Mouse (Mus musculus): ENCODE data around the gene Tecpr2. TPM values are rescaled to one million over a fixed set of nuclear protein-coding genes. Genes with fewer than 3 reads are reported as not detected.
A peak's percentile ranks its signal among the peaks of the same experiment; 100 is the strongest.
"Not testable (repeated sequence)": the region's sequence is repeated elsewhere in the genome, so short reads cannot be mapped to it uniquely, and the experiment has no call there.

Tecpr2 gene
- polyA plus RNA-seq, 1 experiment from 2014 or later: 1.2 TPM

DNA sequence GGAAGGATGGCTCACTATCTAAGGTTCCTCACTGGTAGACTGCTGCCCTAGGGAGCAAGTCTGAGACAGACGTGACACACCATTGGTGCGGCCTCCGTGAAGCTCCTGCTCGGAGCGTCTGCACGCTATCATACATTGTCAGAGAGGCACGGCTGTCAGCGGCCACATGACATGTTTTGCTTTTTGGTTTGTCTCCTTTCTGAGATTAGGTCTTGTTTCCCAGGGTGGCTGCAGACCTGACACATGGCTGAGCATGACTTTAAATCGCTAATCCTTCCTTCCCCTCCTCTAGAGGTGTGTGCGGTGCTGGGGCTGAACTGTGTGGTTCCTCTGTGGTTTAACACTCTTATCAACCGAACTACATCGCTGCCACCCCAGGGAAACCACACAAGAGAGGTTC is 37.6 kb upstream of the Tecpr2 start:
- Histone ChIP-seq H3K4me3 (ENCODE audit: low read depth, low read length) (peak overlapping the region; percentile 83), H3K27ac (replicated peaks) (0 out of 2 replicates have a peak overlapping the region, but pooled peaks have one; percentile 92), H3K9me3 (ENCODE audit: control insufficient read depth, low read length) (no peaks in the 10 kb centered on the region), H3K4me2 (replicated peaks; ENCODE audit: low read depth) (peak overlapping the region; percentile 75), H3K9ac (ENCODE audit: low read length) (no peak overlapping the region; the same call in 1 of the 2 replicates), H3K27me3 (ENCODE audit: control insufficient read depth, insufficient read depth, low read length) (no peaks in the 10 kb centered on the region), H3K36me3 (ENCODE audit: control insufficient read depth, insufficient read depth, low read length) (no peaks in the 10 kb centered on the region; the same call in 1 of the 2 replicates), H3K4me1 (replicated peaks; ENCODE audit: control insufficient read depth, insufficient read depth) (peaks cover 2% of the 10 kb centered on the region; the same call in 1 of the 2 replicates)
- DNase-seq (ENCODE audit: low spot score) (no peak), ATAC-seq (ENCODE audit: low FRiP score, low TSS enrichment) (no peak)
- TF ChIP-seq CTCF (IDR thresholded peaks at IDR 0.05; ENCODE audit: low read depth) (no peak), EP300 (optimal IDR thresholded peaks at IDR 0.05) (no peak)
- whole genome bisulfite sequencing: 76% methylated on average over 12 of the region's 12 CpGs

DNA sequence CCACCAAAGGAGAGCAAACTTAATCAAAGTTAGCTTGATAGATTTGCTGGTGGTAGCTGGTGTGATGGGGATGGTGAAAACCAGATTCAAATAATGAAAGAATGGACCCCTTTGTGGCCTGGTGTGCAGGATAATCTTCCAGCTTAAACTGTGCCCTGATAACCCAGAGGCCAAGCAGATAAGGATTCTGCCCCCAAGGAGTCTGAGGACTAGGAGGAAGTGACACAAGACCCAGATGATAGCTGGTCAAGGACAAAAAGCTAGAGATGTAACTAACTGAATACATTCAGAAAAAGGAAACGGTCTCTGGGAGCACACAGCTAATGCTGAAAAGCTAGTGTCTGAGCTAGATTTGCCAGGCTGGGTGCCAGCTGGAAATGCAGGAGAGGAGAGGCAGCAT is 37.1 kb upstream of the Tecpr2 start:
- ATAC-seq (ENCODE audit: low FRiP score, low TSS enrichment): no peak

DNA sequence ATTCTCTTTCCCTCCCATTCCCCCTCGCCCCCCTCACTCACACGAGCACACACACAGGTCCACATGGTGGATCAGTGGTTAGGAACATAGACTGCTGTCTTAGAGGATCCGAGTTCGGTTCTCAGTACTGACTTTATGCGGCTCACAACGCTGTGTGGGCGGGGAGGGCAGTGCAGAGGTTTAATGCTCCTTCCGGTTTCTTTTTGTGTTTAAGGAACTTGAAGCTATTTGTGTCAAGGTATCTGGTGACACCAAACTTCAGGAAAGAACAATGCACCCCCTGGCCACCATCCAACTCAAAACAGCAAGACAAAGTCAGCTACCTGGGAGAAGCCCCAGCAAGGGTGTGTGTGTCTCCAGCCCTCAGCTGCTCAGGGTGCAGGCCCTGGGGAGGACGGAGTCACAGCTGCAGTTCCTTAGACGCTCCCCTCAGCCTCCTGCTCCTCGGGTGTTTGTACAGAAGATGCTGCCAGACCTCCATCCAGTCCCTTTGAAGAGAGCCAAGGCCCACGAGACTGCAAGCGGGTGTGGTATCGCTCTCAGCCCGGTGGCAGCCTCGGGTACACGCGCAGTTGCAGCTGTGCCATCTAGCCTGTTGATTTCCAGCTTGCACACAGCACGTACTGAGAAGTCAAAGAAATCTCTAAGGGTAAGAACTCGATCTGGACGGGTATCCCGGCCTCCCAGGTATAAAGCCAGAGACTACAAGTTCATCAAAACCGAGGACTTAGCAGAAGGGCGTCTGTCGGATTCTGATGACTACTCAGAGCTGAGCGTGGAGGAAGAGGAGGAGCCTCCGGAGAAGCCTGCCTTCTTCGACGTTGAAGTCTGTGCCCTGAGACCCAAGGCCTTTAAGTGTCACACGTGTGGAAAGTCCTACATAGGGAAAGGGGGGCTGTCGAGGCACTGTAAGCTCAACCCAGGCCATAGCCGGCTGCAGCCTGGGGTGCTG is 34.0 kb upstream of the Tecpr2 start:
- Histone ChIP-seq H3K4me2 (replicated peaks; ENCODE audit: low read depth) (no peak overlapping the region), H3K4me3 (ENCODE audit: low read depth, low read length) (no peak overlapping the region), H3K9ac (ENCODE audit: low read length) (no peak overlapping the region), H3K9me3 (ENCODE audit: control insufficient read depth, low read length) (no peaks in the 10 kb centered on the region), H3K27ac (replicated peaks) (no peak overlapping the region), H3K36me3 (ENCODE audit: control insufficient read depth, insufficient read depth, low read length) (peaks cover 4% of the 10 kb centered on the region; the same call in 1 of the 2 replicates), H3K27me3 (ENCODE audit: control insufficient read depth, insufficient read depth, low read length) (no peaks in the 10 kb centered on the region), H3K4me1 (replicated peaks; ENCODE audit: control insufficient read depth, insufficient read depth) (no peaks in the 10 kb centered on the region; the same call in 1 of the 2 replicates)
- 80% methylated on average over 32 of the region's 32 CpGs for WGBS
- no peak for ATAC-seq (ENCODE audit: low FRiP score, low TSS enrichment)
- TF ChIP-seq EP300 (optimal IDR thresholded peaks at IDR 0.05) (no peak), CTCF (IDR thresholded peaks at IDR 0.05; ENCODE audit: low read depth) (no peak)
- no peak for DNase-seq (ENCODE audit: low spot score)

More for the DNA sequence above, 37.1 kb upstream of the Tecpr2 start:
- no peak for DNase-seq (ENCODE audit: low spot score)
- WGBS: 68% methylated on average over 1 of the region's 1 CpGs
- no peak overlapping the region for H3K4me2 ChIP-seq (replicated peaks; ENCODE audit: low read depth)
- no peak overlapping the region for H3K4me3 ChIP-seq (ENCODE audit: low read depth, low read length)
- no peaks in the 10 kb centered on the region for H3K27me3 ChIP-seq (ENCODE audit: control insufficient read depth, insufficient read depth, low read length)
- H3K9me3 ChIP-seq (ENCODE audit: control insufficient read depth, low read length): no peaks in the 10 kb centered on the region
- no peaks in the 10 kb centered on the region; the same call in 1 of the 2 replicates for H3K36me3 ChIP-seq (ENCODE audit: control insufficient read depth, insufficient read depth, low read length)
- TF ChIP-seq CTCF (IDR thresholded peaks at IDR 0.05; ENCODE audit: low read depth) (no peak), EP300 (optimal IDR thresholded peaks at IDR 0.05) (no peak)
- H3K4me1 ChIP-seq (replicated peaks; ENCODE audit: control insufficient read depth, insufficient read depth): peaks cover 2% of the 10 kb centered on the region; the same call in 1 of the 2 replicates
- H3K27ac ChIP-seq (replicated peaks): no peak overlapping the region
- H3K9ac ChIP-seq (ENCODE audit: low read length): no peak overlapping the region

- H3K4me2 ChIP-seq (replicated peaks; ENCODE audit: low read depth): no peak overlapping the region
- no peak overlapping the region for H3K27ac ChIP-seq (replicated peaks)
- peaks cover 4% of the 10 kb centered on the region; the same call in 1 of the 2 replicates for H3K36me3 ChIP-seq (ENCODE audit: control insufficient read depth, insufficient read depth, low read length)
- no peak for DNase-seq (ENCODE audit: low spot score)
- ATAC-seq (ENCODE audit: low FRiP score, low TSS enrichment): no peak
- 89% methylated on average over 7 of the region's 7 CpGs for WGBS
- H3K4me1 ChIP-seq (replicated peaks; ENCODE audit: control insufficient read depth, insufficient read depth): no peaks in the 10 kb centered on the region
- H3K9me3 ChIP-seq (ENCODE audit: control insufficient read depth, low read length): no peaks in the 10 kb centered on the region
- H3K4me3 ChIP-seq (ENCODE audit: low read depth, low read length): no peak overlapping the region
- no peaks in the 10 kb centered on the region for H3K27me3 ChIP-seq (ENCODE audit: control insufficient read depth, insufficient read depth, low read length)
- H3K9ac ChIP-seq (ENCODE audit: low read length): no peak overlapping the region
- TF ChIP-seq CTCF (IDR thresholded peaks at IDR 0.05; ENCODE audit: low read depth): no peak
- TF ChIP-seq EP300 (optimal IDR thresholded peaks at IDR 0.05): no peak
Measured at GRCm38 (mm10) chr12:110857196-110857595, 31.9 kb upstream of the Tecpr2 start.

GRCm38 (mm10) chr12:110858681-110859080 is 30.4 kb upstream of the Tecpr2 start:
- not testable (repeated sequence) for H3K36me3 ChIP-seq (ENCODE audit: control insufficient read depth, insufficient read depth, low read length); H3K27me3 ChIP-seq (ENCODE audit: control insufficient read depth, insufficient read depth, low read length); H3K4me2 ChIP-seq (replicated peaks; ENCODE audit: low read depth); ATAC-seq (ENCODE audit: low FRiP score, low TSS enrichment); H3K4me3 ChIP-seq (ENCODE audit: low read depth, low read length); DNase-seq (ENCODE audit: low spot score); H3K27ac ChIP-seq (replicated peaks); H3K4me1 ChIP-seq (replicated peaks; ENCODE audit: control insufficient read depth, insufficient read depth); H3K9me3 ChIP-seq (ENCODE audit: control insufficient read depth, low read length); H3K9ac ChIP-seq (ENCODE audit: low read length)
- WGBS: 93% methylated on average over 15 of the region's 15 CpGs

DNA sequence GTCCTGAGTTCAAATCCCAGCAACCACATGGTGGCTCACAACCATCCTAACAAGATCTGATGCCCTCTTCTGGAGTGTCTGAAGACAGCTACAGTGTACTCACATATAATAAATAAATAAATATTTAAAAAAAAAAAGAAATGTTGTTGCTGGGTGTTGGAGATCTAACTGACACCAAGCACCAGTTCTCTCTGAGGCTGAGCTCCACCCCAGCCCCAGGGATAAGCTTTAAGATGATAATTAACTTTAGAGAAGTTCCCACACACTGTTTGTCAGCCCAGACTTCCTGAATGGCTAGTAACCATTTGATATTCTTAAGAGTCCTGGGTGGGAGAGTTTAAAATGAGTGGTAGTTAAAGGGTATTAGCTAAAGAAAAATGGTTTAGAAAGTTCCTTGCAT is 28.8 kb upstream of the Tecpr2 start:
- H3K9ac ChIP-seq (ENCODE audit: low read length): no peak overlapping the region
- no peaks in the 10 kb centered on the region for H3K27me3 ChIP-seq (ENCODE audit: control insufficient read depth, insufficient read depth, low read length)
- TF ChIP-seq CTCF (IDR thresholded peaks at IDR 0.05; ENCODE audit: low read depth): no peak
- TF ChIP-seq EP300 (optimal IDR thresholded peaks at IDR 0.05): no peak
- DNase-seq (ENCODE audit: low spot score): no peak
- H3K27ac ChIP-seq (replicated peaks): no peak overlapping the region
- no peaks in the 10 kb centered on the region for H3K4me1 ChIP-seq (replicated peaks; ENCODE audit: control insufficient read depth, insufficient read depth)
- no peak overlapping the region for H3K4me3 ChIP-seq (ENCODE audit: low read depth, low read length)
- no peak overlapping the region for H3K4me2 ChIP-seq (replicated peaks; ENCODE audit: low read depth)
- ATAC-seq (ENCODE audit: low FRiP score, low TSS enrichment): no peak
- H3K36me3 ChIP-seq (ENCODE audit: control insufficient read depth, insufficient read depth, low read length): peaks cover 7% of the 10 kb centered on the region
- H3K9me3 ChIP-seq (ENCODE audit: control insufficient read depth, low read length): no peaks in the 10 kb centered on the region
